Mouse (Mus musculus) monocyte, adult 5-6 weeks (primary cell): Measurements from ENCODE around the gene Timp1. TPM values are rescaled to one million over a fixed set of nuclear protein-coding genes. Genes with fewer than 3 reads are reported as not detected.

Experiments
- ATAC-seq: fragments of 153-309, 156-312 bp; replicated peaks from 2 replicates; pipeline ENCODE4 v1.8.0; 2017; ENCODE audit warnings: mild to moderate bottlenecking; ENCODE audit not compliant: low TSS enrichment, insufficient number of reproducible peaks, severe bottlenecking, poor library complexity, low FRiP score
- total RNA-seq: library from RNA; stranded (forward); fragments of 200-1000, 200-491, 200-594 nt; gene quantifications from 3 replicates; pipeline ENCODE4 v1.2.3, GENCODE M21; 2017

Timp1 gene
- total RNA-seq, 1 experiment from 2014 or later: not detected

DNA sequence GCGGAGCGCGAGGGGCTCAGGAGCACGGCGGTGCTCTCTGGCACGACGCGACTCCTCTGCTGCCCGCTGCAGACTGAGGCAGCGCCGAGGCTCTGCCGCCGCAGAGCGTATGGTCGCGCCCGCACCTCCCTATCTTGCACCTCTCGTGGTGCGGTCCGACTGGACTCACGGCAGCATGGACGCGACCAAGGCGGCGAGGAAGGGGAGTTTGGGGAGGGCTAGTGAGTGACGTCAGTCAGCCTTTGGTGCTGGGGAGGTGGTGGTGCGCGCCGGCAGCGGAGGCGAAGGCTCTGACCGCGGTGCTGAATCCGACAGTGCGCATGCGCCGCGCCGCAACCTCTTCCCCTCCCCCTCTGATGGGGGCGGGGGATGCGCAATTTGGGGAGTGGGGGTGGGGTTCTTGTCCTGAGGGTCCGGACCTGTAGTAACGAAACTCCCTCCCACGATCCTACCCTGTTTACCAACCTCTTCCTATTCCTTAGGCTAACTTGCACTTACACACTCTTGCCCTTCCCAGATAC is 50.9 kb downstream of the Timp1 start, which contains the start of gene Syn1:
Gene Syn1, minus strand, starts transcription at position 161 of the 521 bp plus-strand sequence.
- peak; percentile 94 for ATAC-seq

GRCm38 (mm10) chrX:20921366-20921765 is 51.4 kb downstream of the Timp1 start:
- no peak for ATAC-seq

- ATAC-seq: no peak
Observed at GRCm38 (mm10) chrX:20923506-20923905, 53.5 kb downstream of the Timp1 start.

Other genes starting within 250 kb of the Timp1 start
- 137 to 173 TPM (median 147 TPM) in 3 replicates for gene Uba1, start 211.8 kb upstream of the Timp1 start, total RNA-seq
- 19.4 to 50.3 TPM (median 29.2 TPM) in 3 replicates for gene Cdk16, start 182.2 kb upstream of the Timp1 start, total RNA-seq
- gene Usp11, start 166.3 kb upstream of the Timp1 start, total RNA-seq: 4.3 to 12.9 TPM (median 5.1 TPM) in 3 replicates
- 52.9 to 87.7 TPM (median 65.5 TPM) in 3 replicates for gene Araf, start 72.4 kb upstream of the Timp1 start, total RNA-seq
- 0.19 TPM in 1 of 3 replicates, not detected in the others for gene Syn1, start 50.8 kb downstream of the Timp1 start, total RNA-seq
- 12.6 to 15.5 TPM (median 14.7 TPM) in 3 replicates for gene Cfp, start 61.4 kb downstream of the Timp1 start, total RNA-seq
- 2.9 to 7.2 TPM (median 3.8 TPM) in 3 replicates for gene Elk1, start 80.4 kb downstream of the Timp1 start, total RNA-seq
- gene Uxt, start 91.9 kb downstream of the Timp1 start, total RNA-seq: 23.6 to 31.9 TPM (median 26.4 TPM) in 3 replicates
- 22.5 to 40.9 TPM (median 33.2 TPM) in 3 replicates for gene Zfp182, start 192.2 kb downstream of the Timp1 start, total RNA-seq
- not detected in 3 replicates for gene Spaca5, start 198.2 kb downstream of the Timp1 start, total RNA-seq
- gene Zfp300, start 219.4 kb downstream of the Timp1 start, total RNA-seq: 0.21 to 6.3 TPM in 2 of 3 replicates, not detected in the other
- not detected in 3 replicates for gene Ssxa1, start 245.7 kb downstream of the Timp1 start, total RNA-seq